Mouse (Mus musculus) embryonic facial prominence, embryonic 13.5 days (tissue): Measurements from ENCODE around the gene Ascl5. TPM values are rescaled to one million over a fixed set of nuclear protein-coding genes. Genes with fewer than 3 reads are reported as not detected.

Experiments
- ATAC-seq: fragments of 200-750 bp; cut with Nextera tagmentation; 2 replicates; pipeline ENCODE4 v1.8.0; 2017; ENCODE audit warnings: low read depth; ENCODE audit not compliant: insufficient number of reproducible peaks, insufficient read depth, low FRiP score, low TSS enrichment
- H3K27ac ChIP-seq: fragments of 300-500 bp; sonication (generic); 2 replicates; pipeline ENCODE4 v1.5.1; 2015; ENCODE audit warnings: moderate library complexity, mild to moderate bottlenecking, inconsistent platforms
- H3K27me3 ChIP-seq: fragments of 300-500 bp; sonication (generic); 2 replicates; pipeline ENCODE4 v1.6.1; 2015; ENCODE audit warnings: mild to moderate bottlenecking, inconsistent platforms
- H3K36me3 ChIP-seq: fragments of 300-500 bp; sonication (generic); 2 replicates; pipeline ENCODE4 v1.6.1; 2015; ENCODE audit warnings: mild to moderate bottlenecking, inconsistent platforms
- H3K4me1 ChIP-seq: fragments of 300-500 bp; sonication (generic); 2 replicates; pipeline ENCODE4 v1.6.1; 2015; ENCODE audit warnings: inconsistent platforms
- H3K4me2 ChIP-seq: fragments of 300-500 bp; sonication (generic); 2 replicates; pipeline ENCODE4 v1.6.1; 2015; ENCODE audit warnings: moderate library complexity, mild to moderate bottlenecking, inconsistent platforms
- H3K4me3 ChIP-seq: fragments of 300-500 bp; sonication (generic); 2 replicates; pipeline ENCODE4 v1.5.1; 2015; ENCODE audit warnings: mild to moderate bottlenecking, inconsistent platforms
- H3K9ac ChIP-seq: fragments of 300-500 bp; sonication (generic); 2 replicates; pipeline ENCODE4 v1.6.1; 2015; ENCODE audit warnings: mild to moderate bottlenecking, inconsistent platforms
- H3K9me3 ChIP-seq: fragments of 300-500 bp; sonication (generic); 2 replicates; pipeline ENCODE4 v1.6.1; 2016; ENCODE audit warnings: inconsistent platforms
- WGBS: fragments of 180-500 bp; shearing (Covaris S2); methylation state at CpG from one replicate; pipeline ENCODE4 v1.1.7; 2015; ENCODE audit warnings: mixed read lengths; 5-methylcytosine and 5-hydroxymethylcytosine counted together
- polyA plus RNA-seq: library from polyadenylated mRNA; unstranded; fragments of >200 nt; fragmentation: Nextera tagmentation; extraction: Ambion mirVana; gene quantifications from 2 replicates; pipeline ENCODE4 v1.2.1, GENCODE M21; 2015

The Ascl5 gene
- polyA plus RNA-seq, 1 experiment from 2014 or later: 0.67 TPM

DNA sequence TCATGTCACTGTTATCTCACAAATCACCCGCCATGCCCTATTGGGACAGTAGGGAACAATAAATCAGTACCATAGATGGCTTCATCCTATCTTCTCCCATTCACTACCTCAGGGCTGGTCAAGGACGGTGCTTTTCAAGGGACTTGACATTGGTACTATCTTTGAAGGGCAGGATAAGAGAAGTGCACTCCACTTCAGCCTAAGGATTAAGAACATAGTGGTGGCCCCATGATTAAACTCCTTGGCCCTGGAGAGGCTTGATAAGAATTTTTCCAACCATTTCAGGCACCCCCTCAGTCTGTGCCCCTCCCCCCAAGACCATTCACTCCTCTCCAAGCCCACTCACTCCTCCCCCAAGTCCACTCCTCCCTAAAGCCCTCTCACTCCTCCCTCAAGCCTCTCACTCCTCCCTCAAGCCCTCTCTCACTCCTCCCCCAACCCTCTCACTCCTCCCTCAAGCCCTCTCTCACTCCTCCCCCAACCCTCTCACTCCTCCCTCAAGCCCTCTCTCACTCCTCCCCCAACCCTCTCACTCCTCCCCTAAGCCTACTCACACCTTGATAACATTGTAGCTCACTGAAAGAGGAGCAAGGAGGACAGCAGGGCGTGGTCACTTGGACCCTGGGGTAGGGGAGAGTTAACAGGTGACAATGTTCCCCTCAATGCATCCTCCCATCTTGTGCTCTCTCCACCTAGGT is 35.5 kb downstream of the Ascl5 start:
- Histone ChIP-seq H3K36me3 (no peaks in the 10 kb centered on the region), H3K4me1 (no peaks in the 10 kb centered on the region), H3K9ac (no peak overlapping the region), H3K27ac (no peak overlapping the region), H3K9me3 (peaks cover 9% of the 10 kb centered on the region), H3K27me3 (no peaks in the 10 kb centered on the region), H3K4me3 (no peak overlapping the region), H3K4me2 (no peak overlapping the region)
- ATAC-seq: no peak
- 87% methylated on average over 3 of the region's 3 CpGs for WGBS

- WGBS: 70% methylated on average over 9 of the region's 9 CpGs
- no peaks in the 10 kb centered on the region for H3K36me3 ChIP-seq
- no peaks in the 10 kb centered on the region for H3K27me3 ChIP-seq
- no peak overlapping the region for H3K9ac ChIP-seq
- H3K9me3 ChIP-seq: no peaks in the 10 kb centered on the region
- H3K27ac ChIP-seq: no peak overlapping the region
- H3K4me3 ChIP-seq: no peak overlapping the region
- H3K4me2 ChIP-seq: no peak overlapping the region
- 0 out of 2 replicates have a peak, but pooled peaks have one; percentile 26 for ATAC-seq
- no peaks in the 10 kb centered on the region for H3K4me1 ChIP-seq
Measured at GRCm38 (mm10) chr1:136089368-136090165, 39.0 kb downstream of the Ascl5 start.

DNA sequence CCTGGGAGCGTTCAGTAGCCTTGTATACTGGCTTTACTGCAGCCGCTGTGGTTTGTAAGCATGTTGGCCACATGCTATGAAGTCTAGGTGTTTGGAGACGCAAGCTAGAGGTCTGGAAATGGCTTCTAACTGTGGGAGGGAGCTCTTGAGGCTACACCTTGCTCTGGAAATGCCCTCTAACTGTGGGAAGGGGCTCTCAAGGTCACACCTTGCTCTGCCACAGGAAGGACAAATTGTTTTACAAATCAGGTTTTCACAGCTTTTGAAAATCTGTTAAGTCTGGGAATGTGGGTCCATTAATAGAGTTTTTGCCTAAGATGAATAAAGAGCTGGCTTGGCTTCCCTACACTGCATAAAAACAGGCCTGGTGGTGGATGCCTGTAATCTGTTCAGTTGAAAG is 43.1 kb downstream of the Ascl5 start:
- ATAC-seq: no peak
- H3K4me2 ChIP-seq: no peak overlapping the region
- H3K36me3 ChIP-seq: no peaks in the 10 kb centered on the region
- H3K27ac ChIP-seq: no peak overlapping the region
- no peak overlapping the region for H3K9ac ChIP-seq
- H3K4me3 ChIP-seq: no peak overlapping the region
- no peaks in the 10 kb centered on the region for H3K4me1 ChIP-seq
- H3K9me3 ChIP-seq: no peaks in the 10 kb centered on the region
- H3K27me3 ChIP-seq: no peaks in the 10 kb centered on the region
- 75% methylated on average over 3 of the region's 3 CpGs for WGBS

DNA sequence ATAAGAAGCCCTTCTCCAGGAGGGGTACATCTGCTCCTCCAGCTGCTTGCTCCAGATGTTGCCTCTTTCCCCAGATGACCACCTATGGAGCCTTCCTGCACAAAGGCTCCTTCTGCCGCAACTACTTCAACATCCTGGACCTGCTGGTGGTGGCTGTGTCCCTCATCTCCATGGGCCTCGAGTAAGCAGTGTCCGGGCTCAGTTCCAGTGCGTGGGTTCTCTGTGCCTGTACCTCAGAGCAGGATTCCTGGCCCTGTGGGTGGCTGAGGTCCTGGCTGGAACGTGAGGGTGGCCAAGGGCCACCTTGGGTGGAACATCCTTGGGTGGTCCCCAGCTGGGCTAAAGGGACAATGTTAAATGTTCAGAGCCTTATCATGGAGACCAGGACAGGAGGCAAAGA is 44.2 kb downstream of the Ascl5 start:
- Histone ChIP-seq H3K27ac (no peak overlapping the region), H3K4me3 (no peak overlapping the region), H3K9ac (no peak overlapping the region), H3K27me3 (no peaks in the 10 kb centered on the region), H3K4me1 (no peaks in the 10 kb centered on the region), H3K9me3 (no peaks in the 10 kb centered on the region), H3K4me2 (no peak overlapping the region), H3K36me3 (no peaks in the 10 kb centered on the region)
- 84% methylated on average over 5 of the region's 5 CpGs for WGBS
- no peak for ATAC-seq

Other genes starting within 250 kb of the Ascl5 start
- 13.2 and 13.6 TPM in 2 replicates for gene Lad1, start 232.2 kb upstream of the Ascl5 start, polyA plus RNA-seq
- gene Tnnt2, start 214.4 kb upstream of the Ascl5 start, polyA plus RNA-seq: 12.2 and 38.0 TPM in 2 replicates
- 12.4 and 14.7 TPM in 2 replicates for gene Pkp1, start 131.6 kb upstream of the Ascl5 start, polyA plus RNA-seq
- 0.06 TPM in 1 of 2 replicates, not detected in the other for gene Igfn1, start 44.5 kb upstream of the Ascl5 start, polyA plus RNA-seq
- gene Tmem9, start 42.7 kb upstream of the Ascl5 start, polyA plus RNA-seq: 155 and 171 TPM in 2 replicates
- gene Cacna1s, start 1.9 kb downstream of the Ascl5 start, polyA plus RNA-seq: 0.70 and 1.3 TPM in 2 replicates
- 4.7 TPM in 2 replicates for gene Kif21b, start 80.6 kb downstream of the Ascl5 start, polyA plus RNA-seq
- gene Mroh3, start 162.0 kb downstream of the Ascl5 start, polyA plus RNA-seq: 0.22 and 0.67 TPM in 2 replicates
- 18.7 and 22.7 TPM in 2 replicates for gene Inava, start 183.5 kb downstream of the Ascl5 start, polyA plus RNA-seq
- gene Gpr25, start 210.1 kb downstream of the Ascl5 start, polyA plus RNA-seq: 0.21 TPM in 1 of 2 replicates, not detected in the other